Comparison of ENCODE assay signal across 24 mouse cellular contexts in genomic region chr1:91123004-91123403, GRCm38 (mm10). TPM values are rescaled to one million over a fixed set of nuclear protein-coding genes. Genes with fewer than 3 reads are reported as not detected.
DNase-seq lines count a peak whose midpoint lies in the region; ATAC-seq and TF ChIP-seq lines count a peak whose summit lies in the region.
"Had no signal": no experiment of that assay in that cellular context is flagged by ENCODE, and none has a peak within 500 bp of the region (broad histone marks: within the 10 kb centered on the region; RNA-seq: fewer than 3 reads in every experiment).

No protein-coding gene starts in this region.

- no peaks in the 10 kb centered on the region for H3K4me1 ChIP-seq in heart, adult 2 months (ENCODE audit: control insufficient read depth, insufficient read depth, low read length)
- no peaks in the 10 kb centered on the region for H3K4me1 ChIP-seq in kidney, postnatal 0 days (replicated peaks; ENCODE audit: insufficient read depth, low read length)
- H3K4me1 ChIP-seq in kidney, embryonic 15.5 days = peaks cover 19% of the 10 kb centered on the region; the same call in 1 of the 2 replicates
- no peaks in the 10 kb centered on the region for H3K4me1 ChIP-seq in liver, postnatal 0 days (ENCODE audit: insufficient read depth)

- ATAC-seq in kidney, postnatal 0 days (replicated peaks; ENCODE audit: low FRiP score, low read depth) = 0 out of 2 replicates have a peak, but pooled peaks have one; percentile 53
- ATAC-seq in kidney, embryonic 15.5 days (replicated peaks; ENCODE audit: low FRiP score) = no peak
- no peak for ATAC-seq in liver, postnatal 0 days
- ATAC-seq: activated CD4-positive, CD25-positive, alpha-beta regulatory T cell, adult 4 months; CD4-positive, CD25-positive, alpha-beta regulatory T cell, adult 4 months; Patski had no signal

- intact Hi-C loops in heart, adult 2 months (cut with DNase I) = no loop called here

- H3K36me3 ChIP-seq in heart, adult 2 months (ENCODE audit: control insufficient read depth, insufficient read depth, low read length) = no peaks in the 10 kb centered on the region
- H3K36me3 ChIP-seq in kidney, postnatal 0 days (ENCODE audit: insufficient read depth, low read length) = peaks cover 17% of the 10 kb centered on the region; the same call in 1 of the 2 replicates
- H3K36me3 ChIP-seq in kidney, embryonic 15.5 days = peaks cover 48% of the 10 kb centered on the region
- H3K36me3 ChIP-seq in liver, postnatal 0 days (replicated peaks; ENCODE audit: insufficient read depth, low read length) = peaks cover 79% of the 10 kb centered on the region
- H3K36me3 ChIP-seq: G1E had no signal

- 86% methylated on average over 5 of the region's 5 CpGs for WGBS in heart, adult 2 months
- 69% methylated on average over 5 of the region's 5 CpGs for WGBS in kidney, postnatal 0 days
- WGBS in kidney, embryonic 15.5 days = 70% methylated on average over 5 of the region's 5 CpGs
- WGBS in liver, postnatal 0 days (ENCODE audit: insufficient replicate concordance) = 83% methylated on average over 5 of the region's 5 CpGs

- no peaks in the 10 kb centered on the region for H3K79me2 ChIP-seq in heart, adult 2 months (replicated peaks; ENCODE audit: control insufficient read depth, insufficient read depth, low read length)

- no peak for TF ChIP-seq EP300 in heart, adult 2 months (IDR thresholded peaks at IDR 0.05; ENCODE audit: insufficient read depth, low read depth, low read length)
- 0 out of 2 replicates have a peak, but pooled peaks have one; percentile 47 for TF ChIP-seq EP300 in liver, postnatal 0 days (IDR thresholded peaks at IDR 0.05; ENCODE audit: low read depth)

- H3K27me3 ChIP-seq in heart, adult 2 months (ENCODE audit: control insufficient read depth, insufficient read depth, low read length) = no peaks in the 10 kb centered on the region
- no peaks in the 10 kb centered on the region for H3K27me3 ChIP-seq in kidney, postnatal 0 days (ENCODE audit: insufficient read depth, low read length)
- no peaks in the 10 kb centered on the region for H3K27me3 ChIP-seq in kidney, embryonic 15.5 days
- H3K27me3 ChIP-seq in liver, postnatal 0 days (ENCODE audit: insufficient read depth, low read length) = no peaks in the 10 kb centered on the region
- H3K27me3 ChIP-seq: CH12.LX, Patski had no signal

- TF ChIP-seq CTCF in heart, adult 2 months (IDR thresholded peaks at IDR 0.05) = no peak
- TF ChIP-seq CTCF in kidney, postnatal 0 days (IDR thresholded peaks at IDR 0.05; ENCODE audit: low read depth) = no peak
- TF ChIP-seq CTCF in liver, postnatal 0 days (IDR thresholded peaks at IDR 0.05; ENCODE audit: low read depth) = no peak

- no peak overlapping the region for H3K4me3 ChIP-seq in heart, adult 2 months
- H3K4me3 ChIP-seq in kidney, postnatal 0 days (replicated peaks; ENCODE audit: low read depth, low read length) = no peak overlapping the region
- H3K4me3 ChIP-seq in kidney, embryonic 15.5 days (replicated peaks) = no peak overlapping the region
- H3K4me3 ChIP-seq in liver, postnatal 0 days (ENCODE audit: low read depth, low read length) = no peak overlapping the region

- H3K4me2 ChIP-seq in kidney, postnatal 0 days (ENCODE audit: low read length) = no peak overlapping the region
- H3K4me2 ChIP-seq in kidney, embryonic 15.5 days = no peak overlapping the region
- H3K4me2 ChIP-seq in liver, postnatal 0 days (ENCODE audit: low read depth, low read length) = no peak overlapping the region

- TF ChIP-seq POLR2A in heart, adult 2 months (IDR thresholded peaks at IDR 0.05; ENCODE audit: insufficient read depth, low read depth, low read length) = no peak

- DNase-seq in heart, adult 11 months = peak; percentile 62
- DNase-seq in heart, adult 2 months = no peak
- DNase-seq in kidney, postnatal 0 days (ENCODE audit: low spot score) = peak; percentile 41
- no peak for DNase-seq in liver, postnatal 0 days
- DNase-seq in liver = no peak
- DNase-seq: adrenal gland, adult 2 months; adrenal gland, adult 8-10 months; adrenal gland, postnatal 10 days; adrenal gland, postnatal 14 days; adrenal gland, postnatal 25 days; adrenal gland, postnatal 36 days; B cell, adult 2 months; cerebellum, adult 11 months; cerebellum, adult 11-12 months; cerebellum, adult 18-20 months had no signal

- no peak overlapping the region for H3K27ac ChIP-seq in heart, adult 2 months
- H3K27ac ChIP-seq in kidney, postnatal 0 days = no peak overlapping the region
- H3K27ac ChIP-seq in kidney, embryonic 15.5 days = no peak overlapping the region
- H3K27ac ChIP-seq in liver, postnatal 0 days (ENCODE audit: low read depth) = no peak overlapping the region

- H3K9ac ChIP-seq in heart, adult 2 months (ENCODE audit: low read depth, low read length) = no peak overlapping the region
- H3K9ac ChIP-seq in kidney, postnatal 0 days (ENCODE audit: low read depth, low read length) = no peak overlapping the region
- H3K9ac ChIP-seq in kidney, embryonic 15.5 days = no peak overlapping the region
- no peak overlapping the region for H3K9ac ChIP-seq in liver, postnatal 0 days (replicated peaks)

- no peaks in the 10 kb centered on the region for H3K9me3 ChIP-seq in kidney, postnatal 0 days (replicated peaks; ENCODE audit: low read length)
- H3K9me3 ChIP-seq in kidney, embryonic 15.5 days (replicated peaks) = no peaks in the 10 kb centered on the region
- no peaks in the 10 kb centered on the region for H3K9me3 ChIP-seq in liver, postnatal 0 days (ENCODE audit: low read length)

RNA-seq across cellular contexts. Expression of gene Rbm44, which starts 21.9 kb away (rescaled TPM):
- total RNA-seq in heart, adult 2 months (2021) = not detected
- polyA plus RNA-seq in heart, adult 2 months (2012; rRNA removed) = not detected in 2 replicates
- 0.20 and 0.28 TPM in 2 replicates for polyA plus RNA-seq in kidney, postnatal 0 days (2015; fragmentation: Nextera tagmentation; extraction: Ambion mirVana)
- 0.61 and 1.5 TPM in 2 replicates for polyA plus RNA-seq in kidney, embryonic 15.5 days (2015; fragmentation: Nextera tagmentation; extraction: Ambion mirVana)
- 0.32 and 0.87 TPM in 2 replicates for polyA plus RNA-seq in liver, postnatal 0 days (2015; fragmentation: Nextera tagmentation; extraction: Ambion mirVana)
- total RNA-seq: adrenal gland, adult 18-20 months; adrenal gland, adult 2 months; adrenal gland, adult 8-10 months; adrenal gland, postnatal 14 days; adrenal gland, postnatal 36 days; MEL had no signal
- polyA plus RNA-seq: adrenal gland, adult 2 months; C2C12; G1E had no signal

RNA-seq across cellular contexts. Expression of gene Ramp1, which starts 56.6 kb away (rescaled TPM):
- 1 to 10 TPM; 4.5 to 5.8 TPM for total RNA-seq in heart, adult 2 months (2021)
- 9.2 and 20.2 TPM in 2 replicates for polyA plus RNA-seq in heart, adult 2 months (2012; rRNA removed)
- 2.1 and 2.5 TPM in 2 replicates for polyA plus RNA-seq in kidney, postnatal 0 days (2015; fragmentation: Nextera tagmentation; extraction: Ambion mirVana)
- polyA plus RNA-seq in kidney, embryonic 15.5 days (2015; fragmentation: Nextera tagmentation; extraction: Ambion mirVana) = 2.4 and 2.5 TPM in 2 replicates
- 9.6 and 10.6 TPM in 2 replicates for polyA plus RNA-seq in liver, postnatal 0 days (2015; fragmentation: Nextera tagmentation; extraction: Ambion mirVana)
- total RNA-seq: CH12.LX had no signal
- polyA plus RNA-seq: Patski had no signal

Comparison
In these comparisons a context has a peak if more than half of its experiments do, and no peak if none do; other contexts are left out.
1. DNase-seq: peak in heart, adult 11 months (single experiment) and kidney, postnatal 0 days (single experiment); none in heart, adult 2 months (0 of 2), liver, postnatal 0 days (single experiment) and liver (single experiment).